Mouse (Mus musculus) E14TG2a.4 (cell line): ENCODE data around the gene Crebrf.

Source experiments
- CTCF ChIP-seq: conservative IDR thresholded peaks from 2 replicates; pipeline ENCODE4 v1.5.1; 2014; ENCODE audit warnings: low read length
- POU5F1 ChIP-seq: IDR thresholded peaks from 2 replicates; pipeline ENCODE4 v1.6.1; 2014; ENCODE audit warnings: low read length, borderline replicate concordance

DNA sequence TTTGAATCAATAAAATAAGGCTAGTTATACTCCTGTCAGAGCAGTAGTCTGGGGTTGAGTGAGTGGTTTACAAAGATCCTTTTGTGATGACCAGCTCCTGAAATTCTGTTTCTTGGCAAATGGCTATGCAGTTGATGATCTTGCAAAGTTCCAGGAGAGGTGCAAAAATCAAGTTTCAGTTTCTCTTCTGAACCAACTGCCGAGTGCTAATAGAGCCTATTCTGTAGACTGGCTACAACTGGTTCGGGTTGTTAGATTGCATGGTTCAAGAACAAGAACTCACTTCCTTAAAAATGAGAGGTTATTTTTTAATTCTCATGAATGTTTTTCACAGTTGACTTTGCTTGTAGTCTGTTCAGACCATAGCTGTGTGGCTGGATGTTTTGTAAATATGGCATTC lies 38.0 kb downstream of the Crebrf start:
- TF ChIP-seq CTCF (no peak), POU5F1 (no peak)
